Mouse (Mus musculus): ENCODE measurements at regions not wholly inside any gene's neighbourhood (a gene's known extent, or its start where the extent isn't known, plus 50 kb on each side); places are given as distances from the start of the nearest gene placed in this dataset.

DNA sequence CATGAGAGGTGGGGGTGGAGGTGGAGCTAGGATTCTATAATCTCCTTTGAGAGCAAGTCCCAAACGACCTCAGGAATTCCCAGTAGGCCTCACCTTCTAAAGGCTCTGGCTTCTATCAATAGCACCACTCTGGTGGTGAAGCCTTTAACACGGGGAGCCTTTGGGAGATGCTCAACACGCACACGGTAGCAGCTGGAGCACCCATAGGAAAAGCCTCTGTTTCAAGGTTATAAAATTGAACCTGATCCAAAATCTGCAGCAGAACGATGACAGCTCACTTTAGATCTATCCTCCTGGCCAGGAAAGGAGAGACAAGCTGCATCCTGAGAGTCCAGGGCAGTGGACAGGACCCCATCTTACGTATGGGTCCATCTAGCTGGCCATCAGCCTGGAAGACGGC is 53.7 kb upstream of the Dlx2 start:
- TF ChIP-seq MAFK (IDR thresholded peaks at IDR 0.05; ENCODE audit: insufficient read depth, low read depth, low read length) (no peak), CHD2 (IDR thresholded peaks at IDR 0.05; ENCODE audit: low read depth, low read length) (no peak), HCFC1 (IDR thresholded peaks at IDR 0.05; ENCODE audit: borderline replicate concordance, insufficient read depth, low read length) (no peak)

Measured in ES-E14 (cell line).